Mouse (Mus musculus): ENCODE results near the gene H2al1c. TPM values are rescaled to one million over a fixed set of nuclear protein-coding genes. Genes with fewer than 3 reads are reported as not detected.
A peak's percentile ranks its signal among the peaks of the same experiment; 100 is the strongest.
"Not testable (repeated sequence)": the region's sequence is repeated elsewhere in the genome, so short reads cannot be mapped to it uniquely, and the experiment has no call there.

Gene H2al1c
- total RNA-seq (2014; rRNA removed) (not detected in 2 replicates), polyA plus RNA-seq (2012; rRNA removed) (not detected in 2 replicates)

GRCm38 (mm10) chrX:11305355-11305754 lies at the start of gene H2al1c:
TSS of gene H2al1c (plus strand) at chrX:11305655.
- not testable (repeated sequence) for H3K79me2 ChIP-seq (ENCODE audit: control insufficient read depth, insufficient read depth, low read length); DNase-seq (ENCODE audit: extremely low read depth, low read depth, low spot score); H3K36me3 ChIP-seq (ENCODE audit: control insufficient read depth, insufficient read depth, low read length); H3K4me3 ChIP-seq (ENCODE audit: insufficient read depth, low read depth, low read length); H3K27me3 ChIP-seq (ENCODE audit: control insufficient read depth, insufficient read depth, low read length); H3K27ac ChIP-seq (replicated peaks; ENCODE audit: insufficient read depth, low read depth, low read length); H3K9ac ChIP-seq (ENCODE audit: low read depth, low read length); H3K4me1 ChIP-seq (ENCODE audit: control insufficient read depth, insufficient read depth, low read length)
- WGBS: 57% methylated on average over 1 of the region's 6 CpGs

- H3K27ac ChIP-seq (replicated peaks; ENCODE audit: insufficient read depth, low read depth, low read length): no peak overlapping the region
- 74% methylated on average over 8 of the region's 8 CpGs for whole genome bisulfite sequencing
- DNase-seq (ENCODE audit: extremely low read depth, low read depth, low spot score): no peak
- no peak overlapping the region for H3K9ac ChIP-seq (ENCODE audit: low read depth, low read length)
- no peaks in the 10 kb centered on the region for H3K79me2 ChIP-seq (ENCODE audit: control insufficient read depth, insufficient read depth, low read length)
- no peak overlapping the region for H3K4me3 ChIP-seq (ENCODE audit: insufficient read depth, low read depth, low read length)
- H3K36me3 ChIP-seq (ENCODE audit: control insufficient read depth, insufficient read depth, low read length): no peaks in the 10 kb centered on the region
- H3K4me1 ChIP-seq (ENCODE audit: control insufficient read depth, insufficient read depth, low read length): no peaks in the 10 kb centered on the region
- no peaks in the 10 kb centered on the region for H3K27me3 ChIP-seq (ENCODE audit: control insufficient read depth, insufficient read depth, low read length)
- TF ChIP-seq CTCF (IDR thresholded peaks at IDR 0.05; ENCODE audit: low read depth, low read length) (no peak), POLR2A (IDR thresholded peaks at IDR 0.05; ENCODE audit: extremely low read depth, insufficient read depth, low read length) (no peak)
Measured at GRCm38 (mm10) chrX:11264918-11265317, 40.5 kb upstream of the H2al1c start.

- Histone ChIP-seq H3K27me3 (ENCODE audit: control insufficient read depth, insufficient read depth, low read length) (no peaks in the 10 kb centered on the region), H3K79me2 (ENCODE audit: control insufficient read depth, insufficient read depth, low read length) (no peaks in the 10 kb centered on the region), H3K9ac (ENCODE audit: low read depth, low read length) (no peak overlapping the region), H3K4me1 (ENCODE audit: control insufficient read depth, insufficient read depth, low read length) (no peaks in the 10 kb centered on the region), H3K4me3 (ENCODE audit: insufficient read depth, low read depth, low read length) (no peak overlapping the region), H3K27ac (replicated peaks; ENCODE audit: insufficient read depth, low read depth, low read length) (no peak overlapping the region), H3K36me3 (ENCODE audit: control insufficient read depth, insufficient read depth, low read length) (no peaks in the 10 kb centered on the region)
- DNase-seq (ENCODE audit: extremely low read depth, low read depth, low spot score): peak; percentile 3
- TF ChIP-seq CTCF (IDR thresholded peaks at IDR 0.05; ENCODE audit: low read depth, low read length) (no peak), POLR2A (IDR thresholded peaks at IDR 0.05; ENCODE audit: extremely low read depth, insufficient read depth, low read length) (no peak)
- WGBS: 80% methylated on average over 7 of the region's 7 CpGs
Measured at GRCm38 (mm10) chrX:11267791-11268190, 37.7 kb upstream of the H2al1c start.

- H3K4me1 ChIP-seq (ENCODE audit: control insufficient read depth, insufficient read depth, low read length): no peaks in the 10 kb centered on the region
- H3K36me3 ChIP-seq (ENCODE audit: control insufficient read depth, insufficient read depth, low read length): no peaks in the 10 kb centered on the region
- no peak overlapping the region for H3K9ac ChIP-seq (ENCODE audit: low read depth, low read length)
- H3K4me3 ChIP-seq (ENCODE audit: insufficient read depth, low read depth, low read length): no peak overlapping the region
- H3K27me3 ChIP-seq (ENCODE audit: control insufficient read depth, insufficient read depth, low read length): no peaks in the 10 kb centered on the region
- TF ChIP-seq CTCF (IDR thresholded peaks at IDR 0.05; ENCODE audit: low read depth, low read length) (no peak), POLR2A (IDR thresholded peaks at IDR 0.05; ENCODE audit: extremely low read depth, insufficient read depth, low read length) (no peak)
- WGBS: 59% methylated on average over 3 of the region's 3 CpGs
- no peaks in the 10 kb centered on the region for H3K79me2 ChIP-seq (ENCODE audit: control insufficient read depth, insufficient read depth, low read length)
- H3K27ac ChIP-seq (replicated peaks; ENCODE audit: insufficient read depth, low read depth, low read length): no peak overlapping the region
- DNase-seq (ENCODE audit: extremely low read depth, low read depth, low spot score): peak; percentile 9
Measured at GRCm38 (mm10) chrX:11269074-11269473, 36.4 kb upstream of the H2al1c start.

GRCm38 (mm10) chrX:11273190-11273589 lies 32.3 kb upstream of the H2al1c start:
- WGBS: 19% methylated on average over 3 of the region's 3 CpGs
- H3K27me3 ChIP-seq (ENCODE audit: control insufficient read depth, insufficient read depth, low read length): no peaks in the 10 kb centered on the region
- DNase-seq (ENCODE audit: extremely low read depth, low read depth, low spot score): peak; percentile 69
- no peaks in the 10 kb centered on the region for H3K79me2 ChIP-seq (ENCODE audit: control insufficient read depth, insufficient read depth, low read length)
- H3K9ac ChIP-seq (ENCODE audit: low read depth, low read length): no peak overlapping the region
- H3K36me3 ChIP-seq (ENCODE audit: control insufficient read depth, insufficient read depth, low read length): no peaks in the 10 kb centered on the region
- H3K27ac ChIP-seq (replicated peaks; ENCODE audit: insufficient read depth, low read depth, low read length): no peak overlapping the region
- H3K4me1 ChIP-seq (ENCODE audit: control insufficient read depth, insufficient read depth, low read length): no peaks in the 10 kb centered on the region
- no peak overlapping the region for H3K4me3 ChIP-seq (ENCODE audit: insufficient read depth, low read depth, low read length)
- no peak for TF ChIP-seq POLR2A (IDR thresholded peaks at IDR 0.05; ENCODE audit: extremely low read depth, insufficient read depth, low read length)
- no peak for TF ChIP-seq CTCF (IDR thresholded peaks at IDR 0.05; ENCODE audit: low read depth, low read length)

- H3K4me1 ChIP-seq (ENCODE audit: control insufficient read depth, insufficient read depth, low read length): no peaks in the 10 kb centered on the region
- no peaks in the 10 kb centered on the region for H3K27me3 ChIP-seq (ENCODE audit: control insufficient read depth, insufficient read depth, low read length)
- no peak overlapping the region for H3K9ac ChIP-seq (ENCODE audit: low read depth, low read length)
- H3K36me3 ChIP-seq (ENCODE audit: control insufficient read depth, insufficient read depth, low read length): no peaks in the 10 kb centered on the region
- no peak for DNase-seq (ENCODE audit: extremely low read depth, low read depth, low spot score)
- WGBS: 88% methylated on average over 6 of the region's 6 CpGs
- no peak for TF ChIP-seq CTCF (IDR thresholded peaks at IDR 0.05; ENCODE audit: low read depth, low read length)
- TF ChIP-seq POLR2A (IDR thresholded peaks at IDR 0.05; ENCODE audit: extremely low read depth, insufficient read depth, low read length): no peak
- H3K27ac ChIP-seq (replicated peaks; ENCODE audit: insufficient read depth, low read depth, low read length): no peak overlapping the region
- H3K4me3 ChIP-seq (ENCODE audit: insufficient read depth, low read depth, low read length): no peak overlapping the region
- H3K79me2 ChIP-seq (ENCODE audit: control insufficient read depth, insufficient read depth, low read length): no peaks in the 10 kb centered on the region
Measured at GRCm38 (mm10) chrX:11277083-11277482, 28.4 kb upstream of the H2al1c start.

Measured in liver, adult 2 months (tissue).